Mouse (Mus musculus) ES-Bruce4 (cell line): ENCODE measurements around the gene Padi6. TPM values are rescaled to one million over a fixed set of nuclear protein-coding genes. Genes with fewer than 3 reads are reported as not detected.

Source experiments
- H3K27ac ChIP-seq: 2 replicates; pipeline ENCODE4 v1.5.1; 2012; ENCODE audit warnings: low read length, inconsistent platforms; ENCODE audit not compliant: insufficient read depth
- H3K27me3 ChIP-seq: 2 replicates; pipeline ENCODE4 v1.6.1; 2012; ENCODE audit warnings: mild to moderate bottlenecking, low read length, inconsistent platforms; ENCODE audit not compliant: control insufficient read depth, poor library complexity, insufficient read depth, severe bottlenecking
- H3K36me3 ChIP-seq: 2 replicates; pipeline ENCODE4 v1.6.1; 2012; ENCODE audit warnings: inconsistent platforms, mild to moderate bottlenecking, low read length, moderate library complexity; ENCODE audit not compliant: control insufficient read depth, poor library complexity, insufficient read depth, severe bottlenecking
- H3K4me1 ChIP-seq: one replicate; pipeline ENCODE4 v1.8.1; 2011; ENCODE audit warnings: low read length; ENCODE audit not compliant: control insufficient read depth, insufficient read depth
- H3K4me3 ChIP-seq: 2 replicates; pipeline ENCODE4 v1.5.1; 2011; ENCODE audit warnings: low read depth, mild to moderate bottlenecking, low read length
- H3K9ac ChIP-seq: 2 replicates; pipeline ENCODE4 v1.6.1; 2012; ENCODE audit warnings: low read depth, mild to moderate bottlenecking, inconsistent platforms; ENCODE audit not compliant: poor library complexity, severe bottlenecking
- H3K9me3 ChIP-seq: replicated peaks from 2 replicates; pipeline ENCODE4 v1.6.1; 2012; ENCODE audit warnings: mild to moderate bottlenecking, low read length, inconsistent platforms; ENCODE audit not compliant: control insufficient read depth, poor library complexity, insufficient read depth, severe bottlenecking
- CTCF ChIP-seq: IDR thresholded peaks from one replicate; pipeline ENCODE4 v1.8.1; 2011; ENCODE audit warnings: low read depth, low read length
- EP300 ChIP-seq: IDR thresholded peaks from 2 replicates; pipeline ENCODE4 v1.6.1; 2011; ENCODE audit warnings: low read depth, low read length; ENCODE audit not compliant: insufficient read depth
- POLR2A ChIP-seq: IDR thresholded peaks from one replicate; pipeline ENCODE4 v1.8.1; 2011; ENCODE audit warnings: low read length; ENCODE audit not compliant: insufficient read depth
- polyA plus RNA-seq: library from polyadenylated mRNA; stranded (reverse); fragments of >200 nt; gene quantifications from 2 replicates; pipeline ENCODE4 v1.2.4, GENCODE M21; 2011; ENCODE audit warnings: low read depth; ENCODE audit not compliant: missing spikeins, insufficient read depth, insufficient read length

Gene Padi6
- polyA plus RNA-seq, 1 experiment: not detected

GRCm38 (mm10) chr4:140691481-140691880 lies 51.0 kb downstream of the Padi6 start:
- TF ChIP-seq EP300: no peak
- TF ChIP-seq CTCF: no peak
- TF ChIP-seq POLR2A: no peak
- Histone ChIP-seq H3K4me1 (peaks cover 7% of the 10 kb centered on the region), H3K27me3 (no peaks in the 10 kb centered on the region), H3K4me3 (peak overlapping the region; percentile 18), H3K36me3 (no peaks in the 10 kb centered on the region), H3K27ac (peak overlapping the region; percentile 73), H3K9me3 (no peaks in the 10 kb centered on the region), H3K9ac (no peak overlapping the region)

- H3K27ac ChIP-seq: peak overlapping the region; percentile 90
- no peaks in the 10 kb centered on the region for H3K36me3 ChIP-seq
- peak overlapping the region; percentile 46 for H3K9ac ChIP-seq
- TF ChIP-seq POLR2A (no peak), EP300 (peak; percentile 57; the same call in 1 of the 2 replicates)
- peaks cover 10% of the 10 kb centered on the region for H3K4me1 ChIP-seq
- peak overlapping the region; percentile 39 for H3K4me3 ChIP-seq
- no peaks in the 10 kb centered on the region for H3K27me3 ChIP-seq
- H3K9me3 ChIP-seq: no peaks in the 10 kb centered on the region
Measured at GRCm38 (mm10) chr4:140689873-140690655, 52.4 kb downstream of the Padi6 start.

- H3K9ac ChIP-seq: peak overlapping the region; percentile 46
- no peak overlapping the region for H3K4me3 ChIP-seq
- no peak for TF ChIP-seq POLR2A
- no peak for TF ChIP-seq EP300
- no peak for TF ChIP-seq CTCF
- H3K36me3 ChIP-seq: no peaks in the 10 kb centered on the region
- H3K4me1 ChIP-seq: peaks cover 13% of the 10 kb centered on the region
- peak overlapping the region; percentile 95 for H3K27ac ChIP-seq
- no peaks in the 10 kb centered on the region for H3K27me3 ChIP-seq
- H3K9me3 ChIP-seq: no peaks in the 10 kb centered on the region
Measured at GRCm38 (mm10) chr4:140688826-140689425, 53.5 kb downstream of the Padi6 start.

GRCm38 (mm10) chr4:140688044-140688825 lies 54.2 kb downstream of the Padi6 start:
- H3K27ac ChIP-seq: peak overlapping the region; percentile 95
- TF ChIP-seq POLR2A (no peak), EP300 (peak; percentile 53; the same call in 1 of the 2 replicates)
- H3K4me1 ChIP-seq: peaks cover 17% of the 10 kb centered on the region
- no peaks in the 10 kb centered on the region for H3K27me3 ChIP-seq
- H3K9me3 ChIP-seq: no peaks in the 10 kb centered on the region
- H3K4me3 ChIP-seq: no peak overlapping the region
- H3K36me3 ChIP-seq: no peaks in the 10 kb centered on the region
- peak overlapping the region; percentile 46 for H3K9ac ChIP-seq

- Histone ChIP-seq H3K27ac (peak overlapping the region; percentile 36; the same call in 1 of the 2 replicates), H3K9ac (0 out of 2 replicates have a peak overlapping the region, but pooled peaks have one; percentile 16), H3K4me1 (peaks cover 15% of the 10 kb centered on the region), H3K36me3 (no peaks in the 10 kb centered on the region), H3K27me3 (no peaks in the 10 kb centered on the region), H3K9me3 (no peaks in the 10 kb centered on the region), H3K4me3 (no peak overlapping the region)
- TF ChIP-seq EP300 (peak; percentile 76), CTCF (no peak)
Measured at GRCm38 (mm10) chr4:140684881-140685303, 57.6 kb downstream of the Padi6 start.
